Mouse (Mus musculus): ENCODE measurements around the gene Haghl.

Haghl gene

DNA sequence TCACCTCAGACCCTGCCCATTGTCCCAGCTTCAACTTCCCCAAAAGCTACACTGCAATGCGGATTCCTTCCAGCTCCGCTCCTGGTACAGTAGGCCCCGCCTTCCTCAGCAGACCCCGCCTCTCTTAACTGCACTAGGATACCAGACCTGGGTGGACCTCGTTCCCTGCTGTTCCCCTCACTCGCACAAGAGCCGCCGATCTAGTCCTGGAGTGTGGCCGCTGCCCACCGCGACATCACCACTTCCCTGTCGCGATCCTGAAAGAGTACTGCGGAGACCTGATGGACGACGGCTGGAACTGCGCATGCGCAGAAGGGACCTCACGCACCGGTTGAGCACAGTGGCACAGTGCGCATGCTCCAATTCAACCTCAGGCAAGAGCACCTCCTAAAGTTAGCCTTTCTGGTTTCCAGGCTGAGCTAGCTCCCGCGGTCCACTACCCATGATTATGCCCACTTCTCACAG is at the start of gene Haghl:
Haghl (minus strand) TSS at position 393 of the 465 bp plus-strand sequence.
- DNase-seq (ENCODE audit: extremely low spot score, low read depth, low spot score) = peak; percentile 92

DNA sequence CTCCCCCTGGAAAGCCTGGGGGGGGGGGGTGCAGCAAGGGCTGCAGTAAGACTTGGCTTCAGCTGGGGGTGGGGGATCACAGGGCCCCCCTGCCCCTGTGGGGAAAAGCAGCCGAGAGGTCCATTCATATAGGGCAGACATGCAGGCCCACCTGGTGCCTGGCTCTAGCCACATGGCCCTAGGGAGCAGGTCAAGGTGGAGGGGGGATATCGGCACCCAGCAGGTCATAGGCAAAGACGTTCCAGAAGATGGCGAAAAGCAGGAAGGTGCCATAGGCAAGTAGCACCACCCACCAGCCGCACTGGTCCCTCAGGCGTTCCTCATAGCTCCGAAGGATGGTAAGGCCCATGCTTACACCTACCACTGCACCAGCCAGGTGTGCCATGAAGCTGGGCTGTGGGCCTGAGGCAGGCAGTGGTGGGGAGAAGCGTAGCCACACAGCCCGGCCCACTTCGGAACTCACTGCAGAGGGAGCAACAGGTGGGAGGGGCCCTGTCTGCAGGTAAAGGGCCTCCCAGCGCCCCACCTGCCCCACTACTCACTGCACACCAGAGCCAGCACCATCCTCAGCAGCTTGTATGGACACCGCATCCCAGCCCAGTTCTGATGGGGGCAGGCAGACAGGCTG is 49.2 kb upstream of the Haghl start:
- no peak for DNase-seq (ENCODE audit: extremely low spot score, low read depth, low spot score)

DNA sequence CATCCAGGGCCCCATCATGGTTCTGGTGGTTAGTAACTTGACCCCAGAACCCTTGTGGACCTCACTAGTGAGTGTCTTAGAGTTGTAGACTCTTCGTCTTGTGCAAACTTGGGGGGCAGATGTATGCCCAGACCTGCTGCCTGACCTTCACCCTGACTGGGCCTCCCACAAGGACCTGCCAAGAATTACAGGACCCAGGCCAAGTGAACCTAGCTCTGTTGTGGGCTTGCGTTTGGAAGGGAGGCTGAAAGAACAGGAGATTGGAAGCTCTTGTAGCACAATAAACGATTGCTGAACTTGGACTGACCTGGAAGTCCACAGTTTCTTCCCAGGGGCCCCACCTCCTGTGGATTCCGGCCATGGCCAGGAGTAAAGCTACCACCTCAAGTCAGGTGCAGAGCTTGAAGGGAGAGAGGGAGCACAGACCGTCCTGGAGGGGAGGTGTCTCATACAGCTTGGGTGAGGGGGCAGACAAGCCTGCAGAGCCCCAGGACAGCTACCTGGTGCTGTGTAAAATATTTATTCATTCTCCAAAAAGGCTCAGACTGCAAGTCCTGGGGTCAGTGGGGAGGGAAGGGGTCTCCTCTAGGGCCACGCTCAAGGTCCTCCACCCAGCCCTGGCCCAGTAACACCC is 48.6 kb upstream of the Haghl start:
- DNase-seq (ENCODE audit: extremely low spot score, low read depth, low spot score) = no peak

DNA sequence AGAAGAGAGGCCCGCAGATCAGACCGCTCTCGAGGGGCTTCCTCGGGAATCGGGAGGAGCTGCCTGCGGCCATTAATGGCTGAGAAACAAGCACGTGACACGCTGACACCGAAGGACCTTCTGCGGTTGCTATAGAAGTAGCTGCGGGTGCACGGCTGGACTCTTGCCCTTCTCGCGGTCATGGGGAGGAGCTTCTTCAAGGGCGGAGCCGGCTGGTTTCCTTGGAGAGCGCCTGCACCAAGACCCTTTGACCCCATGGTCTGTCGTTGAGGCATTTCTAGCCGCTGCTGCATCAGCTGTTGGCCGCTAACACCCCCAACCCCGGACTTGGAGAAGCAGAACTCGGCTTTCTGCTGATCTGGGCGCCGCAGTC is 47.8 kb upstream of the Haghl start, which contains the start of gene Stub1:
Stub1 (minus strand) TSS at position 114 of the 373 bp plus-strand sequence.
- peak; percentile 69 for DNase-seq (ENCODE audit: extremely low spot score, low read depth, low spot score)

DNA sequence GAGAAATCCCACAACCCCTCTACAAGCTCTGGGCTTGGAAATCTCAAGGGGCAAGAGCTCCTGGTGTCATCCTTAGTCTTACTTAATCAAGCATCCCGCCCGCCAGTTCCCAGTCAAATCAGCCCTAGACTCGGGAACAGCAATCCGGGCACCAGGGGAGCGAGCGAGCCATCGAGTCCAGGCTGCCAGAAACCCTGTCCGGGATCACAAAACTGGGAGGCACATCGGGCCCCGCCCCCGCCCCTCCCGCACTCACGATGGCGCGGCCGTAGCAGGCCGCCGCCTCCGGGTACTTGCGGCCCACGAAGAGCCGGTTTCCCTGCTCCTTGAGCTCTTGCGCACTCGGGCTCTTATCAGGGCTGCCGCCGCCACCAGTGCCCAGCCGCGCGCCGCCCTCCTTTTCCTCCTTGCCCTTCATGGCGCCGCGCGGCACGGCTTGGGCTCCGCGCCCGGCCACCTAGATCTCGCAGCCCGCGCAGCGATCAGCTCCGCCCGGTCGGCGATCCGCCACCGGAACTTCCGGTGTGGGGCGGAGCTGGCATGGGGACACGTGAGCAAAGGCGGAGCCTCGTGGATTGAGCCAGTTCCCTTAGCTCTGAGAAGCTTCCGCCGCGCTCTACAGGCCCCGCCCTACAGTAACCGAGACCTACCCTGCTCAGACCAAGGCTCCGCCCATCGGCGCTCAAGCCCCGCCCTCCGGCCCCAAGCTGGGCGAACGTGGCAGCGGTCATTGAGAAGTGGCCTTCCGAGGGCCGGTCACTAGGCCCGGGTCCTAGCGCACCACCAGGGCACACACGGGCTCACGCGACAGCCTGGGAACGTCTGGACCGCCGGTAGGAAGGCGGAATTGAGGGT is 47.2 kb upstream of the Haghl start:
- DNase-seq (ENCODE audit: extremely low spot score, low read depth, low spot score) = peak; percentile 90

DNA sequence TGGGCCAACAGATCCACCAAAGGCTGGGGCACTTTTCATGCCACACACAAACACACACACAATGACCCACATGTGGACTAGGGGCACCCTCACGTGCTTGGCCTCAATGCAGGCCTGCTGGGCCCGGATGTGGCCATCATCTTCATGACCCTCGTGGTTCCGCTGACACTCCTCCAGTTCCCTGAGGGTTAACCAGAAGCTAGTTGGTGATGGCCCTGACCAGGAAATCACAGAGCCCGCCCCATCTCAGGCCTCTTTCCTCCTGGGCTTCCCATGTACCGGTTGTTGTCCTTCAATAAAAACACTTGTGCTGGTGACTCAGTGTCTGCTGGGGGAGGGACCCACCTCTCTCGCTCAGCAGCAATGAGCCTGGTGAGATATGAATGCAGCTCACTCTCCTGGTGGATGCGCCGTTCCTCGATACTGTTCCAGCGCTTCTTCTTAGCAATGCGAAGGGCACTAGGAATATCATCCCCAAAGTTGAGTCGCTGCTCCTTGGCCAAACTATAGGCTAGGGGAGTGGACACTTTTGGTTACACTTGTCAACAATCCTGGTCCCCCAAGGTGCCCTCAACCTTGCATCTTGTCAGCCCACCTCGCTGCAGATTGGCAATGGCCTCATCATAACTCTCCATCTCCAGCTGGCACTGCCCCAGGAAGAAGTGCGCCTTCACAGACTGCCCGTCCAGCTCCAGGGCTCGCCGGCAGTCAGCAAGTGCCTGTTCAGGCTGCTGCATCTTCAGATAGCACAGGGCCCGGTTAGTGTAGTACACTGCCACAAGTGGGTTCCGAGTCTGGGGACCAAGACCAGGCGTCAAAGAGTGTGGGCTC is 46.2 kb upstream of the Haghl start:
- DNase-seq (ENCODE audit: extremely low spot score, low read depth, low spot score) = no peak

DNA sequence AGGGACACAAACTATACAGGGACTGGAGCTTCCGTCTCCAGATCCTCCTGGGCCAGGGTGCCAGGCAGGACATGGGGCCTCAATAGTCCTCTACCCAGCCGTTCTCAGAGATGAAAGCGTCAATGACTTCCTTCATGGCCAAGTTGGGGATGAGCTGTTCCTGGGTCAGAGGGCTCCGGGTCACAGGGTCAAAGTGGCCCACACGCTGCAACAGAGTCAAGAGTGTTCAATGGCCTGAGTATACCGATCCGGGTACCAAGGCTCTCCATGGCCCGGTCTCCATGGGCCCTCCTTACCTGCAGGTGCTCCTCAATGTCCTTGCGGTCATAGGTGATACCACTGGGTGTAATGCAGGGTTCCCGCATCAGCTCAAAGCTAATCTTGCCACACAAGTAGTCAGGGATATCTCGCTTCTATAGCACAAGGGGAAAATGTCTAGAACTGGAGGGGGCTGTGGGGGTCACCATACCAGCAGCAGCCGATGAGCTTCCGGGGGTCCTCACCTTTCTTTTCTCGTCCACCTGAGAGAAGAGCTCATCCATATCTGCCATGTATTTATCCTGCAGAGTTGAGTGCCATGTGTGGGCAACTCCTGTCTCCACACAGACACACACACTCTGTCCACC is 45.4 kb upstream of the Haghl start:
- DNase-seq (ENCODE audit: extremely low spot score, low read depth, low spot score) = no peak

DNA sequence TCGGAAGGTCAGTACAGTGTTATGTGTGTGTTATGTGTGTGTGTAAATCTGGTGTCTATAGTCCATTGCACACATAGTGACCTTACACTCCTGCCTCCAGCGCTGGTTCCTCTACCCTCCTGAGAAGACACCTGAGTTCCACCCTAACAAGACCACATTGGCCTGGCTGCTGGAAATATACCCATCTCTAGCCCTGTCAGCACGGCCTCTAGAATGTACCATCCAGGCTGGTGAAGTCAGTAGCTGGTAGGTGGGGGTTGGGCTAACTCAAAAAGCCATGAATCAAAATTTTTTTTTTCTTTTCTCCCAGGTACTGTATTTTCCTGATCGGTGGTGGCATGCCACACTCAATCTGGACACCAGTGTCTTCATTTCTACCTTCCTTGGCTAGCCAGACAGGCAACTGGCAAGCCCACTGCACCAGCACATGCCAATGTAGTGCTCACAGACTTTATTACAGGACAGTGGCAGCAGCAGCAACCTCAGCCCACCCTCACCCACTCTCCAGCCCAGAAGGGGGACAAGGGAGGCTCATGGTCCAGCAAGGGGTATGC is 44.8 kb upstream of the Haghl start:
- no peak for DNase-seq (ENCODE audit: extremely low spot score, low read depth, low spot score)

DNA sequence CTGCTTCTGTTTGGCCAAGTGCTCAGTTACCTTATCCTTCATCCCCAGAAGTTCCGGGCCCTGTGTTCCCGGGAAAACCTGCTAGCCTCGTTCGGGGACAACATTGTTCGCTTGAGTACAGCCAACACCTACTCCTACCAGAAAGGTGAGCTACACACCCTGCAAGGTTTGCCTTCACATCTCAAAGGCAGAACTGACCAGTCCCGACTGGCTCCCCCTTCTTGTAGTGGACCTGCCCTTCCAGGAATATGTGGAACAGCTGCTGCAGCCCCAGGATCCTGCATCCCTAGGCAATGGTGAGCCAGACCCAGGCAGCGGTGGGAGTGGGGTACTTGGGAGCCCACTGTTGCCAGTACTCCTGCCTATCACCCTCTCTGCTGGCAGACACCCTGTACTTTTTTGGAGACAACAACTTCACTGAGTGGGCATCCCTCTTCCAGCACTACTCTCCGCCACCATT is 44.1 kb upstream of the Haghl start:
- no peak for DNase-seq (ENCODE audit: extremely low spot score, low read depth, low spot score)

DNA sequence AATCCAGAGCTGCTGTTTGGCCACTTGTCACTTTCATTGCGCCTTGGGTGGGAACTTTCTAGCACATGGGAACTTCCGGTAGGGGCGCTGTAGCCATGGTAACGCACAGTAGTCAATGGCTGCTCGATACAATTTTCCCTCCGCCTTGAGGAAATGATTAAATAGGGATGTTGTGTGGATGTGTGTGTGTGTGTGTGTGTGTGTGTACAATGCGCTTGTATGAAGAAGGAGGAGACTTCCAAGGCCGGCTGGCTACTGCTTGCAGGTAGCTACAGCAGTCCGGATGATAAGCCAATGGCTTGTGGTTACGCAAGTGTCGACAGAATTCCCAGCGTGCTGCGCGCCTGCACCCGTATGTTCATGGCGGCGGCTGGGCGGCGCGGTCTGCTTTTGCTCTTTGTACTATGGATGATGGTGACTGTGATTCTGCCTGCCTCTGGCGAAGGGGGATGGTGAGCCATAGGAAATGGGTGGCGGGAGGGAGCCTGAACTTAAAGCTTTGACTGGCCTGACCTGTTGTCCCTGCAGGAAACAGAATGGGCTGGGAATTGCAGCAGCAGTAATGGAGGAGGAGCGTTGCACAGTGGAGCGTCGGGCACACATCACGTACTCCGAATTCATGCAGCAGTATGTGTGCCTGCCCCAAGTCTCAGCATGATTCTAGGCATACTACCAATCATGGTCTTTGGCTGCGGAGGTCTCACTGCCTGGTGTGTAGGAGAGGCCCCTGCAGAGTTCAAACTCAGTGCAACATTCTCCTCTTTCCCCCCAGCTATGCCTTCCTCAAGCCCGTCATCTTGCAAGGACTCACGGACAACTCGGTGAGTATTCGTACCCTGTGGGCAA is 43.5 kb upstream of the Haghl start, which contains the start of gene Jmjd8:
Jmjd8 (plus strand) TSS at position 156 of the 846 bp plus-strand sequence.
- peak; percentile 70 for DNase-seq (ENCODE audit: extremely low spot score, low read depth, low spot score)

DNA sequence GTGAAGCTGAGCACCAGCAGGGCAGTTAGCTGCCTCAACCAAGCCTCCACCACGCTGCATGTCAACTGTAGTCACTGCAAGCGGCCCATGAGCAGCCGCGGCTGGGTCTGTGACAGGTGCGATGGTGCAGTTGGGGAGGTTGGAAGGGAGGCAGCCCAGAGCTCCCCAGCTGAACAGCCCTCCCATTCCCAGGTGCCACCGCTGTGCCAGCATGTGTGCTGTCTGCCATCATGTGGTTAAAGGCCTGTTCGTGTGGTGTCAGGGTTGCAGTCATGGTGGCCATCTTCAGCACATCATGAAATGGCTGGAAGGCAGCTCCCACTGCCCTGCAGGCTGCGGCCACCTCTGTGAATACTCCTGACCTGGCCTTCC is 42.7 kb upstream of the Haghl start:
- no peak for DNase-seq (ENCODE audit: extremely low spot score, low read depth, low spot score)

DNA sequence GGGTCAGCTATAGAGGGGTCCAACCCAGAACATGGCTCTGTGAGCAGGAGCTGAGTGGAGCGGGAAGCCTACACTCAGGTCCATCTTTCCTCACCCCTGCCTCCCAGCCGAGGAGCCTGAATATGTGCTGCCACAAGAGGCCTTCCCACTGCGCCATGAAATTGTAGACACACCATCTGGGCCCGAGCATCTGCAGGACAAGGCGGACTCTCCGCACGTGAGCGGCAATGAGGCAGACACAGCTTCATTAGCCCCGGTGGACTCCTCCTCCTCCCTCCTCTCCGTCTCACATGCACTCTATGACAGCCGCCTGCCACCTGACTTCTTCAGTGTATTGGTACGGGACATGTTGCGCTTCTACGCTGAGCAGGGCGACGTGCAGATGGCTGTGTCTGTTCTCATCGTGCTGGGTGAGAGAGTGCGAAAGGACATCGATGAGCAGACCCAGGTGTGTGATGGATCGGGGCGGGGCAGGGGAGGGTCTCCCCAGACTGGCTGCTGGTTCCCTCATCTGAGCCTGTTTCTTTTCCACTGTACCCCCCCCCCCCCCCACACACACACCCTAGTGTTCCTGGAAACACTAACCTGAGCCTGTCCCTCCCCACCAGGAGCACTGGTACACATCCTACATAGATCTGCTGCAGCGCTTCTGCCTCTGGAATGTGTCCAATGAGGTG is 42.2 kb upstream of the Haghl start:
- no peak for DNase-seq (ENCODE audit: extremely low spot score, low read depth, low spot score)

DNA sequence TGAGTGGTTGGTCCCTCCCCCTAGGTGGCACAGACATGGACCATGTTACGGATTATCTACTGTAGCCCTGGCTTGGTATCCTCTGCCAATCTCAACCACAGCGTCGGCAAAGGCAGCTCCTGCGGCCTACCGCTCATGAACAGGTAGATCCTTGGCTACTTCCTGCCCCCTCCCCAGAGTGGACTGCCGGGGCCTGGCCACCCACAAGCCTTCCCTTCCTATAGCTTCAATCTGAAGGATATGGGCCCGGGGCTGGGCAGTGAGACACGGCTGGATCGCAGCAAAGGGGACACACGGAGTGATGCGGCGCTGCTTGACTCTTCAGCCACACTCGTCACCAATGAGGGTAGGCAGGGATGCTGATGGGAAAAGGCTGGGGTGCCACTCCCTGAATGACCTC is 41.5 kb upstream of the Haghl start:
- DNase-seq (ENCODE audit: extremely low spot score, low read depth, low spot score) = no peak

DNA sequence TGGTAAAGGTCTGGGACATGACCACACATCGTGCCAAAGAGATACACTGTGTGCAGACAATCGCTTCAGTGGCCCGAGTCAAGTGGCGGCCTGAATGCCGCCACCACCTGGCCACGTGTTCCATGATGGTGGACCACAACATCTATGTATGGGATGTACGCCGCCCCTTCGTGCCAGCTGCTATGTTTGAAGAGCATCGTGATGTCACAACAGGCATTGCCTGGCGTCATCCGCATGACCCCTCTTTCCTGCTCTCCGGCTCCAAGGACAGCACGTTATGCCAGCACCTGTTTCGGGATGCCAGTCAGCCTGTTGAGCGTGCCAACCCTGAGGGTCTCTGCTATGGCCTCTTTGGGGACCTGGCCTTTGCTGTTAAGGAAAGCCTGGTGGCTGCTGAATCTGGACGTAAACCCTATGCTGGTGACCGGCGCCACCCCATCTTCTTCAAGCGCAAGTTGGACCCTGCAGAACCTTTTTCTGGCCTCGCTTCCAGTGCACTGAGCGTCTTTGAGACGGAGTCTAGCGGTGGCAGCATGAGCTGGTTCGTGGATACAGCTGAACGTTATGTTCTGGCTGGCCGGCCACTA is 40.6 kb upstream of the Haghl start:
- no peak for DNase-seq (ENCODE audit: extremely low spot score, low read depth, low spot score)

DNA sequence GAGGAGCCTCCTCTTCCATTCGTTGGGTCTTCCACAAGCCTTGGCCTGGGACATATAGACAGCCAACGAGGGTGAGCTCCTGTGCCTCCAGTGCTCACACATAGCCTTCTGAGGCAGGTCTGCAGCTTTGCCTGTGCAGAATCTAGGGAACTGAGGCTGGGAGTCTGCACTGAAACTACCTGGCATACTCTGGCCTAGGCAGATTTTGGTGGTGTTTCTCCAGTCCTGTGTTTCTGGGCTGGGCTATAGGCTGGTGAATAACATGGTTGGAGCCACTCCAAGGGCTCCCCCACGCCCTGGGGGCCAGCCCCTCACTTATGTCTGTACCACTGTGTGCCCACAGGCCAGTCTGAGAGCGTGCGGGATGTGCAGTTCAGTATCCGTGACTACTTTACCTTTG is 39.8 kb upstream of the Haghl start:
- no peak for DNase-seq (ENCODE audit: extremely low spot score, low read depth, low spot score)

DNA sequence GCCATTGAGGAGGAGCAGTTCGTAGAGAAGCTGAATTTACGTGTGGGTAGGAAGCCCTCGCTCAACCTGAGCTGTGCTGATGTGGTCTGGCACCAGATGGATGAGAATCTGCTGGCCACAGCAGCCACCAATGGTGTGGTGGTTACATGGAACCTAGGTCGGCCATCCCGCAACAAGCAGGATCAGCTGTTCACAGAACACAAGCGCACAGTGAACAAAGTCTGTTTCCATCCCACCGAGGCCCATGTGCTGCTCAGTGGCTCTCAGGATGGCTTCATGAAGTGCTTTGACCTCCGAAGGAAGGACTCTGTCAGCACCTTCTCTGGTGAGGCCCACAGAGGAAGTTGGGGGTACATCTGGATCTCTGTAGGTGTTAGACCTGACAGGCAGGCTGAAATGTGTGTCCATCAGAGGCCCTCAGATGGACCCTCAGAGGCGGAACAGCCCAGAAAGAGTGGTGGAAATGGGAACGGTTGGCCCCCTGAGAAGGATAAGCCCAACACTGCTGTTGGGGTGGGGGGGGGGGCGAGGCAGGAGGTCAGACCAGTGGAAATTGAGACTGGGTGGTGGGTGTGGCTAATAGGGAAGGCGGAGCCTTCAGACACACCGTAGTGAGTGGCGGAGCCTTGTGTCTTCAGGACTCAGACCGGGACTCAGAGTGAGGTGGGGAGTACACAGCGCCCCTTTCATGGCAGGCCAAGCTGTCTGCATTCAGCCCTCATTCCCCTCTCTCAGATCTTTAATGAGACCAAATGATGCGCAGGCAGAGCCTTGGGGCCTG is 39.1 kb upstream of the Haghl start:
- no peak for DNase-seq (ENCODE audit: extremely low spot score, low read depth, low spot score)

DNA sequence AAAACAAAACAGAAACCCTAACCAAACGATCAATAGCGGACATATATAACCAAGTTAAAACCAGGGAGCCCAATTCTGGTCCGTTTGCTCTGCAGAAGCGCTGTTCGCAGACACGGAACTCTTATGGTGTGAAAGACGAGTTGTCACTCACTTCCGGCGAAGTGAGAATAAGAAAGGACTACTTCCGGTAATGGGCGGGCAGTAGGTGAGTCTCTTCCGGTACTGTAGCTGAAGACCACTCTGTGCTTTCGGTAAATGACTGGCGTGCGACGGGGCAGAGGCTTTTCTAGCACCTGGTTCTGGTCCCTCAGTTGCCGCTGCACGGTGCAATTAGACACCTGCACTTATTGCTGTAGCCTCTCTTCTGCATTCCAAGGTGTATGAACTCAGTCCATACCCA is 38.0 kb upstream of the Haghl start, which contains the start of gene Wdr24:
Wdr24 (plus strand) TSS at position 176 of the 400 bp plus-strand sequence.
- DNase-seq (ENCODE audit: extremely low spot score, low read depth, low spot score) = peak; percentile 77

All from hindlimb bud, embryonic 11.5 days (tissue).